Mouse (Mus musculus): ENCODE measurements around the gene Clnk. TPM values are rescaled to one million over a fixed set of nuclear protein-coding genes. Genes with fewer than 3 reads are reported as not detected.
A peak's percentile ranks its signal among the peaks of the same experiment; 100 is the strongest.

Clnk gene
- total RNA-seq, 4 experiments from 2014 or later = 0.22 TPM; not detected in 3

DNA sequence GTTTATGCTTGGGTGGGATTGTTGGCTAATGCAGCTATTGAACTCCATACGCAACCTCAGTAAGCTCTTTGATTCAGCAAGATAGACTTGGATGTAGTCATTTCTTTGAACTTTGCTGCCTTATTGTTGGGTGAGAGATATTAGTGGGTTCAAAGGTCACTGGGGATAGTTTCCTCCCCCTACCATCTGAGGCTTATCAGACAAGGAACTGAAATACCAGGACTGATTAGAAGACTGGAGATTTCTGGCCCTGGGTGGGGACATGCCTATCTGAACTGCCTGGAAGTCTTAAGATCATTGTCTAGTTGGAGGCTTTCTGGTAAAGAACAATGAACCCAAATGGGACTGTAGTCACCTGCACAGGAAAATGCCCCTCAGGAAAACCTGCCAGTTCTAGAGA, 26.4 kb downstream of the Clnk start:
- DNase-seq = no peak

DNA sequence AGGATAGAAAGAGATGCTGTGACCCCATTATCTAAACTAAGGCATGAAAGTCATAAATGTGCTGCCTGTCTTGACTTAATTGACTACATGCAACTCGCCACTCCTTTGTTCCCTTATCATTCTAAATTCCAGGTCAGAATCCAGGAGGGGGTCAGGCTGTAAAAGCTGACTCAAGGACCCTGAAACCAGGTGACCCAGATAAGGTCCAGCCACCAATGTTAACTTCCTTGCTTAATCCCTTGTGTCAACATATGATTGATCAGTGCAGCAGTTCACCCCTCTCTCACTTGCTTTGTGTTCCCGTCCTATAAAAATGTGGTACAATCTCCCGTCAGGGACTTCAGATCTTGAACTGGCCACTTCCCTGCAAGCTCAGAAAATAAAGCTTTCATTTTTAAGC, 31.1 kb downstream of the Clnk start:
- DNase-seq = no peak

DNA sequence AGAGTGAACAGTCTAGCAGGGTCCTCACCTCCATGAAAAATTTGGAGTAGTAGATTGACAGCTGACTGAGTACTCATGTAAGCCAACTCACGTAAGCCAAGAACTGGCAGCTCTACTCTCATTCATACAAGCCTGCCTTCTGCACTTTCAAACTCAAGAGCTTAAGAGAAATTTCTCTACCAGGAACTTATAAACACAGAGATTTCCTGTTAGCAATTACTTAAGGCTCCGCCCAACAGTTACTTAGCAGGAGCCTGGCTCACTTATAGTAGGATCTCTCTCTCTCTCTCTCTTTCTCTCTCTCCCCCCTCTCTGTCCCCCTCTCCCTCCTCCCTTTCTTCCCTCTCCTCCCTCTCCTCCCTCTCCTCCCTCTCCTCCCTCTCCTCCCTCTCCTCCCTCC, 32.3 kb downstream of the Clnk start:
- no peak for DNase-seq

DNA sequence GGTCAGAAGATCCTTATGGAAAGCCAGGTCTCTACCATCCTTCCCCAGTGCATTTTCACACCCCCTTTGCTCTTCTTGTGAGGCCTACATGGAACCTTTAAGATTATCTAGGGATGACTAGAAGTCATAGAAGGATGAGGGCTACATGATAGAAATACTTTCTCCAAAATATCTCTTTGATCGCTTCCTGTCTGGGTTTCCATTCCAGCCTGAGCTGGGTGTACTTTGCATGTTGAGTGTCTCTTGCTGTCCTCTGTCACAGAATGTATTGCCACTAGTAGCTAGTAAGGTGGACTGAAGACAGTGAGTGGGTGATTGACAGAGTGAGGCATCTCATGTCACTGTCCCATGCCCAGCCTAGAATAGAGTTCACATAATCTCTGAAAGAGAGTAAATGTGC, 36.6 kb downstream of the Clnk start:
- DNase-seq = no peak

DNA sequence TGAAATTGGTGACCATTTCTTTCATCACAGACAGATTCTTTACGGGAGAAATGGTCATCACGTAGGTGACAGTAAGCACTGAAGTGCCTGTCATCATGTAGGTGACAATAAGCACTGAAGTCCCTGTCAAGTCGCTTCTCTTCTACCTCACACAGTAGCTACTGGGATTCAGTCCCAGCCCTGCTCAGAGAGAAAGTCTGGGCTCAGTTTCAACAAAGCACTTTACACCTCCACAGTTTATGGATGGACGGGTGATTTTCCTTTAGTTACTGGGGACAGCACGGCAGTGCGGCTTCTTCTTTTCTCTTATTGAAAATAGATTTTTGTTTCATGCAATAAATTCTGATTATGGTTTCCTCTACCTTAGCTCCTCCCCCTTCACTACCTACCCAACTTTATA, 49.3 kb downstream of the Clnk start:
- DNase-seq = no peak

DNA sequence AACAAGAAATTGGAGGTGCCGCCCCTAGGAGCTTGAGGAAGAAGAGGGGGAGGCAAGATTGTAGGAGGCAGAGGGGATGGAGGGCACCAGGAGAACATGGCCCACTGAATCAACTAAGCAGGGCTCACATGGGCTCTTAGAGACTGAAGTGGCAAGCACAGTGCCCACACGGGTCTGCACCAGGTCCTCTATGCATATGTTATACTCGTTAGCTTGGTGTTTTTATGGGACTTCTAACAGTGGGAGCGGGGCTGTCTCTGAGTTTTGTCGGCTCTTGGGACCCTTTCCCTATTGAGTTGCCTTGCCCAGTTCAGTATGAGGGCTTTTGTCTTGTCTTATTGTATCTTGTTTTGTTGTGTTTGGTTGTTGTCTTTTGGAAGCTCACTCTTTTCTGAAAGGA, 50.0 kb downstream of the Clnk start:
- DNase-seq = no peak

DNA sequence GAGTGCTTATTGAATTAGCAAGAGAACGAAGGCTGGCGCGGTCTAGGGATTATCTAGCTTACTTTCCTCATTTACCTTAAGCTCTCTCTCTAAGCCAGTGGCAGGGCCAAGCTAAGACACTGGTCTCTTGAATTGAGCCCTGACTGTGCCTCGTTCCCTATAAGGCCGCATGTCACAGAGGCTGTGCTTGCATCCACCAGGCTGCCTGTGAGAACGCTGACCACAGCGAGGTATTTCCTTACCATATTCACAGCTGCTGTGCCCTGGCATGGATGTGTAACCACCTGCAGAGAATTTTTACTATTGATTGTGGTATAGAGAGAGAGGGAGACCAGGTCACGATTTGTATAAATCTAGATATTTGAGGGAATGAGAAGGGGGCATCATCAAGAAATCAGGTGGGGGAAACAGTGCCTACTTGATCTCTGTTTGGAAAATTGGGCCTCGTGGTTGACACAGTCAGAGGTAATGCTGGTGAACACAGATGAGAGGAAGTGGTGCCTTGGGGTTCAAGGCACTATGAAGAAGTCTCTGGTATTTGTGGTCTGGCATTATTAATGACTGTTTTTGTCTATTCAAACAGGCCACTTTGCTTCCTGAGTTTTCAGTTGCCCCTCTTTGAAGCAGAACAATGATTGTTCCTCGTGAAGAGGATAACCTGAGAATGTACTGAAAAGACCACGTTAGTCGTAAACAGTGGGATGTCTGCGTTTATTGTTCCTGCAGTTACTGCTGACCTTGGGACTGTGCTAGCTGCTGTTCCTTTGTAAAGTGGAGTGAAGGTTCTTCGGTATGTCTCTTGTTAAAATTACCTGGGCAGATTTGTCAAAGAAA, 52.3 kb downstream of the Clnk start:
- no peak for DNase-seq

DNA sequence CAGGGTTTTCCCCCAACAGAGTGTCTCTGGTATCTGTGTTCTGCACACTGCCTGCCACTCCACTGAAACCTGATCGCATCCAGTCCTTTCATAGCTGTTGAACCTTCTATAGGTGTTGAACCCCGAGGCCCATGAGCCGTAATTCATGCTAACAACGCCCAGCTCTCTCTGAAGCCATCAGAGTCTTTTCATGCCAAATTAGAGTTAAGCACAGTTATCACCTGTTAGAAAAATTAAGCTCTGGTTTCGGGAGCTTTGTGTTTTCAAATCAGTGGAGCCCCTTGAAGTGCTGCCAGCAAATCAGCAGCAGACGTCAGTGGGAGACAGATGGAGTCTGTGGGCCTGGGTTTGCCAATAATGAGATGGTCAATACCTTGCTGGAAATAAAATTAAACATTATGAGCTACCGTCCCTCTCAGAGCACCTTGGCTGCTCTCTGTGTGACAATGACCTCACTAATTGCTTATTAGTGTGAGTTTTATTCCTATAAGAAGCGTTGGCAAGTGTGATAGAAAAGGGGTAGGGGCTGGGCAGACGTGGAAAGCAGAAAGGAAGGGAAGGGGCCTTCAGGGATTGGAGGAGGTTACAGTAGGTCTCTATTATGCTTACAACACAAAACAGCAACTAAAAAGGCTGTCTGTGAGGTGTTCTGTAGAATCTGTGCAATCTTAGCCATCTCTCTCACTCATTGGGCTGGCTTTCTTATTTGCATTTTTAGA, 63.1 kb downstream of the Clnk start:
- DNase-seq = no peak

DNA sequence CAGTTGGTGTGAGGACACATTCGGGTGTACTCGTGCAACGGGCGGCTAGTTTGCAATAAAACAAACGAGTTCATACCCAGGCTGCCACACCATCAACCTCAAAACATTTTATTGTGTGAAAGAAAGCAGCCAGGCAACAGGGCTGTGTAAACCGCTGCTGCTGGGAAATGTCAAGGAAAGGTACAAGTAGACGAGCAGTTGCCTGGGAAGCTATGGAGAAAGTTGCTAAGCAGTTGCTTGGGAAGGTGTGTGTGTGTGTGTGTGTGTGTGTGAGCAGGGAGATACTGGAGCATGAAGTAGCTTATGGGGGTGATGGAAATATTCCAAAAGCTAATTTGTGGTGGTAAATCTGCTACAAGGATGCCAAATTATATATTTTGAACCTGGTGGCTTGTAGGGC, 63.7 kb downstream of the Clnk start:
- no peak for DNase-seq

DNA sequence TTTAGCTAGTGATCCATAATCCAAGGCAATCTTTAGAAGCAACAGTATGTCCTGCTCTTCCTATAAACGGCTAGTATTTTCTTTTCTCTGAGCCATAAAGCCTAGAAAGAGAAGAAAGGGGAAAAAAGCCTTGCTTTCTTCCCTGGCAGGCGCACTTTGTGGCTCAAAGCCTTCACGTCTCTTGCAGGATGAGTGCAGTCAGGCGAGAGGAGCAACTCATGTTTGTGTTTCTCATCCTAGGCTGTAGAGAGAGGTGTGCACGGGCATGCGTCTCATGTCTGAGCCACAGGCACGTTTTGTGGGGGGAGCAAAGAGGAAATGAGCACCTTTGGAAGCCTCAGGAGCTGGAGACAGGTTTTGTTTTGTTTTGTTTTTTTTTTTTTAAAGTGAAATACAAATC, 64.2 kb downstream of the Clnk start:
- no peak for DNase-seq

DNA sequence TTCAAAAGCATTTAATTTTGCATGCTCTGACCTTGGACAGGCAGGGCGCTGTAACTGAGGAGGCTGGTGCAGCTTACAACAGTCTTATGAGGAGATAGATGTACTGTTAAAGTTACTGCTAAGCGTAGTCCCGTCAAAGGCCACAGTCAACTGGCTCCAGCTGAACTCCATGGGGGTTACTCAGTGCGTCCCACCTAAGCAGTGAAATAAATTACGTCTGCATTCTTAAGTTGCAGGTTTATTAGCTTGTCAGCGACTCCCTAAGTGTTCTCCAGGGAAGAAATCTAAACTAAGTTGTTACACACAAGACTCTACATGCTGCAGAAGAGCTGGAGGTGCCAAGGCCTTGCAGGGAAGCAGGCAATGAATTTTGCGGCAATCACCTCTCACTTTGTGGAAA, 77.7 kb downstream of the Clnk start:
- no peak for DNase-seq

DNA sequence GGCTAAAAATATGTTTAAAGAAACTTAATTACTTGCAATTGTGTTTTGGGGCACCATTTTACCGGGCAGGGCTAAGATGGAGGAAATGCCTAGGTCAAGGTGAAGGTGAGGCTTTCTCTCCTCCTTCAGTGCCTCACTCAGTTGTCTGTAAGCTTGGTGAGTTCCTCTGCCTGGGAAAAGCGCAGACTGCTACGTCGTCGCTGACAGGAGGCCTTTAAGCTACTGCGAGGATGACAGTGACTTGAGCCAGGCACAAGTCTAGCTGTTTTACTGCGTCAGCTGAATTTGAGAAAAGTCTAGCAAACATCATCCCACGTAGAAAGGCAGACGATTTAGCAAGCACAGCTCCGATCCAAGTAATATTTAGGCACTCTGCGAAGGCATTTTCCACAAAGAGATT, 81.5 kb downstream of the Clnk start:
- no peak for DNase-seq

DNA sequence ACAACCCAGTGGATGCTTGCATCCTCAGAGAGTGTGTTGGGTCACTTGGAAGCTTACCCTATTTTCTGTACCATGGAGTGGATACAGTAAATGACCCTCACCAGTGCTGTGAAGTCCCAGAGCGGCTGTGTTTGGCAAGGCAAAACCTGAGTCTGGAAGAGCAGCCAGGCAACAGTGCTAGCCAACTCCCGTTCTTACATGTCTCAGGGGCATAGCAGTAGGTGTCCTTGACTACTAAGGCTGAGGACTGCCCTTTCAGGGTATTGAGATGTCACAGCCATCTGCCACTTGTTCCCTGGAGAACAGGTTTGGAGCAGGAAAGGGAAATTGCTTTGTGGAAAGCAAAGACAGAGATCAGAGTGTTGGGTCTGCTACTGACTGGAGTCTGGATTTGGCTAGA, 85.5 kb downstream of the Clnk start:
- DNase-seq = no peak

DNA sequence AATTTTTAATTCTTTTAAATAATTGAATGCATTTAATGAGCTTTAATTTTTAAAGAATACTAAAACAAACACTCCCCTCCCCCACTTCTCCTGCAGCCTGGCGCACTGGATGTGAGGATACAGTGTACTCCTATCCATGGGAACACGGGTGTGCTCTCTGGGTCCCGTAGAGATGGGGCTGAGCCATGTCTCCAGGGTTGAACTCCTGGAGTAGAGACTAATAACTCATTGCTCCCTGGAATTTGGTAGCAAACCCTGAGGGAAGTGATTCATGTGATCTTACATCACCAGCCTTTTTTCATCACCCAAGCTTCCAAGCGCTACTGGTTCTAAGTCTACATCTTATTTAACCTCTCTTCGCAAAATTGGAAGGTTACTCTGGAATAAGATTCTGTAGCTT, 87.8 kb downstream of the Clnk start:
- DNase-seq = no peak

DNA sequence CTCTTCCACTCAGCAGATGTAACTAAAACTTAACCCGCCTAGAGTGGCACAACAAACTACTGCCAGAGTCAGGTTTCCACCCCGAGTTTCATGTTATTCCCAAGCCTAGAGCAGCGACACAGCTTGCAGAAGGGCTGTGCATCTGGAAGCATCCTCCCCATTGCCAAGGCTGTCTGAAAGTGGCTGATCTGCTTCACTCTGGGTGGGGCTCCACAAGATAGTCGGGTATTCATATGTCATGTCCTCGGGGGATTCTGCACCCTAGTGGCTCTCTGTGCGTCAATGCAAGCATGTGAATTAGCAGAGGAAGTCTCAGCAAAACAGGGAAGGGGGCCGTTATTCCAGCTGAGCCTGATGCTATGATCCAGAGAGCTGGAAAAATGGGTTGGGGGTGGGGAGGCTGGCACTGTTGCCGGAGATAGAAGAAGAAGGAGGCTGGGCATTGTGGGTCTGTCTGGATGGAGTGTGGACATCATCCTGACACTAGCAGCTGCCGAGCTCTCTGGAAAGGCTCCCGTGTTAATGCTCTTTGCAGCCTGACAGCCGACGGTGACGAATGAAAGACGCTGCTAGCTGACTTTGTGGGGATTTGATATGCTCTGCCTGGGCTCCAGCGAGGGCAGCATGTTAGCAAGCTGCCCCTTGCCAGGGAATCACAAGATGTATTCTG, 88.6 kb downstream of the Clnk start:
- no peak for DNase-seq

DNA sequence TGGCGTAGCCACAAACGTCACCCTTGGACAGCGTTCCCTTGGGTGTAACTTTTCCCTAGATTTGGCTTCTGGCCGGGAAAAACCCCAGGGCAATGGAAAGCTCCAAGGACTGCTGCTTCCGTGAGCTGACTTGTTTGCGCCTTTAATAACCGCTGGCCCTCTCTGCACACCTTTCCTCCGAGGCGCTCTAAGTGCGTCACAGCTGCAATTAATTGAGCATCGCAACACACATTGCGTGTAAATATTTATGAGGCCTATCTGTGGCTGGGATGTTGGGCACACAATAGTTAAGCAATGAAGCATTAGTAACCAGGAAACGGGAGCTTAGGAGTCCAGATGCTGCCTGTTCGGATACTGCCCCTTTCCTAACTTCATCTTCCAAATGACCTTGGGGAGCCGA, 90.5 kb downstream of the Clnk start:
- no peak for DNase-seq

DNA sequence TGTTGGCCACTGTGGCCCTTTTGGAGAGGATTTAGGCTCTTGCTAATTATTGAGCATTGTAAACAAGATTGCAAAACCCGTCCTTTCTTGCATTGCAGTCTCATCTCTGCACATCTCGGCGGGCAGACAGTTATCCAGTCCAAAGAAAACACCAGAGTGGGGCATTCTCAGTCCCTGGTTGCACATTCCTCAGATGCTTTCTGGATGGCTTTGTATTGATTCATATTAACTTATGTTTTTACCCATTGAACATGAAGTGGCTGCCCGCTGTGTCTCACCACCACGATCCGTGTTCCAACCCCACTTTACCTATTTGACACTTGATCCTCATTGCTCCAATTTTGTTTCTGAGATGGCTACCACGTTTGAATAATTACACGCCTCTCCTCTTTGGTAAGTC, 90.9 kb downstream of the Clnk start:
- DNase-seq = no peak

DNA sequence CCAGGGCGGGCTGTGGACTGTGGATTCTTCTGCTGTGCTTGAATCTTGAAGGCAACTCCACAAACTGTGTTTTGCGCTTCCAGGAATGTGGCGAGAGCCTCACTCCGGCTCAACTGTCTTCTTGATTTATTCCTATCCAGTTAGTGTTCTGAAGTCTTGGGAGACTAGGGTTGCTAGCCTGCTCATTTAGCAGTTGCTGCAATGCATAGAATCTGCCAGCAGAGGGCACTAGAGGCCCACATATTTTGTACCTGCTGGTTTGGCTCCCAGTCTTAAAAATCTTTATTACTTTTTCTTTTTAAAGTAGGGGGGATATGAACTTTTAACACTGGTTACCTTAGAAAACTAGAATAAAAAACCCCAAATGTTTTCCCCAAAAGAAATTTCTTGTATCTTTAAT, 94.8 kb downstream of the Clnk start:
- DNase-seq = peak; percentile 42

DNA sequence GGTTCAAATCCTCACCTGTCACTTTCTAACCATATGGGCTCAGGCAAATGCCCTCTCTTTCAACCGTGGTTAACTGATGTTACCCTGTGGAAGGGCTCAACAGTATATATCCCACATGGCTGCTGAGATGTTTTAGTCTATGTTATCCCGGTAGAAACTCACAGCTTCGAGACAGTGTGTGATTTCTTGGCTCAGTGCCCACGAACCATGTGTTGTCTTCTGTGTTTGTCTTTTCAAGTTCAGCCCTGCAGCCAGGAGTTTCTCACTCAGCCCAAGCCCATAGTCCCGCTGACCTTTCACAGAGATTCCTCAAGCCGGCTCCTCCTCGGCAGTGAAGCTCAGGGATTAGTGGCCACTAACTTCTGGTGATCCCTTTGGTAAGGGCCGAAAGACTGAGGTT, 96.0 kb downstream of the Clnk start:
- no peak for DNase-seq

DNA sequence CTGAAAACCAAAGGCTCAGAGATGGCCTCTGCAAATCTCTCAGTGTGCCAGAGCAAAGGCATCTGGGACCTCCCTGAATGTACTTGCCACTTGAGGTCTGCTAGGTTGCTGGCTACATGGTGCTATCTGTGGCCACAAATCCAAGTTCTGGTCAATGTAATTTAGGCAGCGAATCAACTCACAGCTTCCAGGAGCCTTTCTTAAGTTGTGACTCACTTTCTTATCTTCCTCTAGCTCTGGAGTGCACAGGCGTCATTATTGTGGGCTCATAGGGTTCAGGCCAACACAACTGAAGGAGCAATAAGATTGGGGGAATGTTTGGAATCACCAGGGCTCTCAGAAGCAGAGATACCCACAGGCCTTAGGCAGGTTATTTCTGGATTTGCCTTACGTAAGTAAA, 96.6 kb downstream of the Clnk start:
- DNase-seq = no peak

DNA sequence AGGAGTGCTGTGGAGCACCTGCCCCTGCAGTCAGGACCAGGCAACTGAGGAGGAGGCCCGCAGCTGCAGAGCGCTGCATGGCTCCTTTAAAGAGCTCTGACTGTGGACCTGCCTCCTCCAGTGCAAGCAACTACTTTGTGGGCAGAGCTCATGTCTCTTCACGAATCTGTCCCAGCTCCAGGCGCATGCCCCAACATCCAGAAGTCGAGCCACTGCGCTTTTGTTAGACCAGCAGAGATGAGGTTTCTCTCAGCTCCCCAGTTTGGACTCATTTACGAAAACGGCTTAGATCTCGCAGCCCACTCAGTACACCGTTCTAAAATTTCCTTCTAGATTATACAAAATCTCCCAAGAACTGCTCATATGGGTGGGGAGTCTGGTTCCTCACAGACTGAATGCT, 101.1 kb downstream of the Clnk start:
- DNase-seq = no peak

DNA sequence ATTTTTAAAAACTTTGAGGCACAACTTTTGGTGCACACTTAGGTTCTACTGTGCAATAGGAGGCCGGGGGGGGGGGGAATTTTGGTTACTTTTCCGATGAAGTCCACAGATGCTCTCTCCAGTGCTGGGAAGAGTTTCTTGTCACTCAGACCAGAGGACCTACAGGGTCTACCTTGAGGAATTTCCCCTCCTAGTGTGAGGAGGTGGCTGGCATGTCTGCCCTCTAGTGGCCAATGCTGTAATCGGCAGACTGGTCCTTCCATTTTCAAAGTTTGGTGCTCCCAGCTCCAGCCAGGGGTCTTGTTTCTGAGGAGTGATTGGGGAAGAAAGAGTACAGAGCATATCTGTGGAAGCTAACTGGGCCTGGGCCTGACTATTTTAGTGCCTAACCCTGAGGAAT, 121.7 kb downstream of the Clnk start:
- DNase-seq = no peak

DNA sequence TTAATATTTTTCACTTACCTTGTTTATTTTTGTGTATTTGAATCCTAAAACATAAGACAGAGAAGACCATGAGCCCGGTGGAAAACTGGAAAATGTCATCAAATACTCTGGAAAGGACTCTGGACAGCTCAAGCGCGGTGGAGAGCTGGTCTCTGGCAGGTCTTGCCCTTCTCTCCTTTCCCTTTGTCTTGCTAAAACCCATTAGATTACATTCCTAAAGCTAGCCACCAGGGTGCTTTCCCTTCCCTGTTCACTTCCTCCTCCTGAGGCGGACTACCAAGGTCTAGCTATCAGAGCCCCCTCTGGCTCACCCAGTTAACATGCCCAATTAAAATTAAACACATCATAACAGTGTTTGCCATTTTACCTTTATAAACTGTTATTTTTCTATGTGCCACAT, 123.9 kb downstream of the Clnk start:
- no peak for DNase-seq
